Mouse (Mus musculus) liver, postnatal 0 days (tissue): ENCODE measurements around the gene Grb14.

Experiments used
- CTCF ChIP-seq: sonication (generic); IDR thresholded peaks from 2 replicates; pipeline ENCODE4 v1.5.1; 2016; ENCODE audit warnings: antibody characterized with exemption, low read depth
- EP300 ChIP-seq: IDR thresholded peaks from 2 replicates; pipeline ENCODE4 v1.6.1; 2016; ENCODE audit warnings: antibody characterized with exemption, low read depth, mild to moderate bottlenecking

- TF ChIP-seq CTCF (no peak), EP300 (no peak)
These were observed 47.4 kb upstream of the Grb14 start for GRCm38 (mm10) chr2:65072205-65072604.
